Mouse (Mus musculus) spleen, adult 2 months (tissue): ENCODE data around the gene Dynlrb2.

Experiments
- CTCF ChIP-seq: fragments of 200-500 bp; IDR thresholded peaks from 2 replicates; pipeline ENCODE4 v1.5.1; 2011; ENCODE audit warnings: mild to moderate bottlenecking, inconsistent platforms; ENCODE audit not compliant: insufficient read depth, insufficient read length, insufficient replicate concordance; ENCODE audit errors: extremely low read depth
- POLR2A ChIP-seq: fragments of 200-500 bp; IDR thresholded peaks from 2 replicates; pipeline ENCODE4 v1.6.1; 2011; ENCODE audit warnings: low read depth, low read length, inconsistent platforms

- no peak for TF ChIP-seq POLR2A
- no peak for TF ChIP-seq CTCF
Measured at GRCm38 (mm10) chr8:116538763-116539162, 34.0 kb downstream of the Dynlrb2 start.
